Mouse (Mus musculus): ENCODE measurements around the gene A730046J19Rik.
A peak's percentile ranks its signal among the peaks of the same experiment; 100 is the strongest.

Gene A730046J19Rik

GRCm38 (mm10) chrX:144153523-144153922, at the start of gene A730046J19Rik:
Gene A730046J19Rik (plus strand): TSS chrX:144153695.
- peak; percentile 3 for DNase-seq

- no peak for DNase-seq
These were observed 48.7 kb upstream of the A730046J19Rik start for GRCm38 (mm10) chrX:144104619-144105416.

GRCm38 (mm10) chrX:144136281-144136680, 17.2 kb upstream of the A730046J19Rik start:
- DNase-seq: no peak

GRCm38 (mm10) chrX:144149987-144150386, 3.5 kb upstream of the A730046J19Rik start:
- no peak for DNase-seq

- no peak for DNase-seq
These were observed 616 bp downstream of the A730046J19Rik start for GRCm38 (mm10) chrX:144154111-144154510.

- peak; percentile 3 for DNase-seq
These were observed 9.4 kb downstream of the A730046J19Rik start for GRCm38 (mm10) chrX:144162936-144163335.

Measured in right cerebral cortex, postnatal 25 days (tissue).